Mouse (Mus musculus): ENCODE data around the gene Rbm11. TPM values are rescaled to one million over a fixed set of nuclear protein-coding genes. Genes with fewer than 3 reads are reported as not detected.

The Rbm11 gene
- total RNA-seq, 1 experiment: 0.13 TPM

- no peak for DNase-seq (ENCODE audit: low read depth, low spot score)
- in situ Hi-C loops (cut with MboI; ENCODE audit: low sequenced_read_pairs in 2 of 2, unreplicated experiment in 2 of 2): no loop called here
Measured at GRCm38 (mm10) chr16:75612561-75612960, 19.9 kb downstream of the Rbm11 start.

GRCm38 (mm10) chr16:75617651-75618349 is 25.2 kb downstream of the Rbm11 start:
- TF ChIP-seq HCFC1 (IDR thresholded peaks at IDR 0.05; ENCODE audit: borderline replicate concordance, insufficient read depth, low read length): no peak
- TF ChIP-seq ZC3H11A (IDR thresholded peaks at IDR 0.05; ENCODE audit: borderline replicate concordance, low read depth, low read length): no peak
- no peak for TF ChIP-seq MAFK (IDR thresholded peaks at IDR 0.05; ENCODE audit: insufficient read depth, low read depth, low read length)
- TF ChIP-seq ZNF384 (IDR thresholded peaks at IDR 0.05; ENCODE audit: low read depth, low read length): no peak
- TF ChIP-seq CHD2 (IDR thresholded peaks at IDR 0.05; ENCODE audit: low read depth, low read length): no peak
- Histone ChIP-seq H3K36me3 (ENCODE audit: control insufficient read depth, insufficient read depth, low read length, poor library complexity, severe bottlenecking) (no peaks in the 10 kb centered on the region), H3K4me1 (ENCODE audit: control insufficient read depth in 2 of 2, insufficient read depth in 2 of 2, low read length in 2 of 2, poor library complexity in 1 of 2) (no peaks in the 10 kb centered on the region), H3K4me3 (ENCODE audit: insufficient read depth in 1 of 2, low read depth in 1 of 2, low read length in 2 of 2, poor library complexity in 1 of 2, severe bottlenecking in 1 of 2) (no peak overlapping the region), H3K9me3 (ENCODE audit: control insufficient read depth, insufficient read depth, low read depth, low read length) (no peaks in the 10 kb centered on the region), H3K27ac (ENCODE audit: insufficient read depth, low read depth, low read length, poor library complexity, severe bottlenecking) (no peak overlapping the region), H3K9ac (ENCODE audit: insufficient read depth, low read depth, low read length, poor library complexity, severe bottlenecking) (no peak overlapping the region)
- peak; percentile 41 for DNase-seq (ENCODE audit: low read depth, low spot score)
- in situ Hi-C loops (cut with MboI; ENCODE audit: low sequenced_read_pairs in 2 of 2, unreplicated experiment in 2 of 2): no loop called here

More at GRCm38 (mm10) chr16:75612561-75612960, 19.9 kb downstream of the Rbm11 start:
- TF ChIP-seq MAFK (IDR thresholded peaks at IDR 0.05; ENCODE audit: insufficient read depth, low read depth, low read length) (no peak), HCFC1 (IDR thresholded peaks at IDR 0.05; ENCODE audit: borderline replicate concordance, insufficient read depth, low read length) (no peak), CHD2 (IDR thresholded peaks at IDR 0.05; ENCODE audit: low read depth, low read length) (no peak), ZC3H11A (IDR thresholded peaks at IDR 0.05; ENCODE audit: borderline replicate concordance, low read depth, low read length) (no peak), ZNF384 (IDR thresholded peaks at IDR 0.05; ENCODE audit: low read depth, low read length) (no peak)
- no peak overlapping the region for H3K27ac ChIP-seq (ENCODE audit: insufficient read depth, low read depth, low read length, poor library complexity, severe bottlenecking)
- H3K9me3 ChIP-seq (ENCODE audit: control insufficient read depth, insufficient read depth, low read depth, low read length): no peaks in the 10 kb centered on the region
- H3K4me3 ChIP-seq (ENCODE audit: insufficient read depth in 1 of 2, low read depth in 1 of 2, low read length in 2 of 2, poor library complexity in 1 of 2, severe bottlenecking in 1 of 2): no peak overlapping the region
- H3K36me3 ChIP-seq (ENCODE audit: control insufficient read depth, insufficient read depth, low read length, poor library complexity, severe bottlenecking): no peaks in the 10 kb centered on the region
- no peaks in the 10 kb centered on the region for H3K4me1 ChIP-seq (ENCODE audit: control insufficient read depth in 2 of 2, insufficient read depth in 2 of 2, low read length in 2 of 2, poor library complexity in 1 of 2)
- H3K9ac ChIP-seq (ENCODE audit: insufficient read depth, low read depth, low read length, poor library complexity, severe bottlenecking): no peak overlapping the region

- DNase-seq (ENCODE audit: low read depth, low spot score): no peak
- no peak overlapping the region for H3K4me3 ChIP-seq (ENCODE audit: insufficient read depth in 1 of 2, low read depth in 1 of 2, low read length in 2 of 2, poor library complexity in 1 of 2, severe bottlenecking in 1 of 2)
- in situ Hi-C loops (cut with MboI; ENCODE audit: low sequenced_read_pairs in 2 of 2, unreplicated experiment in 2 of 2): no loop called here
- H3K27ac ChIP-seq (ENCODE audit: insufficient read depth, low read depth, low read length, poor library complexity, severe bottlenecking): no peak overlapping the region
- H3K4me1 ChIP-seq (ENCODE audit: control insufficient read depth in 2 of 2, insufficient read depth in 2 of 2, low read length in 2 of 2, poor library complexity in 1 of 2): no peaks in the 10 kb centered on the region
- H3K9ac ChIP-seq (ENCODE audit: insufficient read depth, low read depth, low read length, poor library complexity, severe bottlenecking): no peak overlapping the region
- H3K36me3 ChIP-seq (ENCODE audit: control insufficient read depth, insufficient read depth, low read length, poor library complexity, severe bottlenecking): no peaks in the 10 kb centered on the region
- no peak for TF ChIP-seq HCFC1 (IDR thresholded peaks at IDR 0.05; ENCODE audit: borderline replicate concordance, insufficient read depth, low read length)
- no peak for TF ChIP-seq ZC3H11A (IDR thresholded peaks at IDR 0.05; ENCODE audit: borderline replicate concordance, low read depth, low read length)
- no peak for TF ChIP-seq MAFK (IDR thresholded peaks at IDR 0.05; ENCODE audit: insufficient read depth, low read depth, low read length)
- no peak for TF ChIP-seq ZNF384 (IDR thresholded peaks at IDR 0.05; ENCODE audit: low read depth, low read length)
- TF ChIP-seq CHD2 (IDR thresholded peaks at IDR 0.05; ENCODE audit: low read depth, low read length): no peak
- H3K9me3 ChIP-seq (ENCODE audit: control insufficient read depth, insufficient read depth, low read depth, low read length): no peaks in the 10 kb centered on the region
Measured at GRCm38 (mm10) chr16:75627862-75628261, 35.2 kb downstream of the Rbm11 start.

Other genes starting within 250 kb of the Rbm11 start
- gene Lipi, start 6.8 kb upstream of the Rbm11 start, total RNA-seq (2012; rRNA removed): not detected in 2 replicates
- 32.8 and 35.6 TPM in 2 replicates for gene Hspa13, start 174.3 kb downstream of the Rbm11 start, total RNA-seq (2012; rRNA removed)